Mouse (Mus musculus) neural tube, embryonic 13.5 days (tissue): Measurements from ENCODE around the gene Capn7. TPM values are rescaled to one million over a fixed set of nuclear protein-coding genes. Genes with fewer than 3 reads are reported as not detected.
A peak's percentile ranks its signal among the peaks of the same experiment; 100 is the strongest.

Source experiments
- ATAC-seq: fragments of 200-750 bp; cut with Nextera tagmentation; 2 replicates; pipeline ENCODE4 v1.8.0; 2017; ENCODE audit warnings: low read depth, mild to moderate bottlenecking, moderate TSS enrichment, moderate library complexity
- H3K27ac ChIP-seq: fragments of 300-500 bp; sonication (generic); replicated peaks from 2 replicates; pipeline ENCODE4 v1.5.1; 2015; ENCODE audit warnings: moderate library complexity, mild to moderate bottlenecking, inconsistent platforms
- H3K27me3 ChIP-seq: fragments of 300-500 bp; sonication (generic); 2 replicates; pipeline ENCODE4 v1.6.1; 2015; ENCODE audit warnings: mild to moderate bottlenecking, inconsistent platforms
- H3K36me3 ChIP-seq: fragments of 300-500 bp; sonication (generic); 2 replicates; pipeline ENCODE4 v1.6.1; 2015; ENCODE audit warnings: mild to moderate bottlenecking, inconsistent platforms
- H3K4me1 ChIP-seq: fragments of 300-500 bp; sonication (generic); replicated peaks from 2 replicates; pipeline ENCODE4 v1.6.1; 2015; ENCODE audit warnings: inconsistent platforms
- H3K4me2 ChIP-seq: fragments of 300-500 bp; sonication (generic); 2 replicates; pipeline ENCODE4 v1.6.1; 2015; ENCODE audit warnings: inconsistent platforms, mild to moderate bottlenecking, moderate library complexity
- H3K4me3 ChIP-seq: fragments of 300-500 bp; sonication (generic); 2 replicates; pipeline ENCODE4 v1.5.1; 2015; ENCODE audit warnings: mild to moderate bottlenecking, inconsistent platforms
- H3K9ac ChIP-seq: fragments of 300-500 bp; sonication (generic); 2 replicates; pipeline ENCODE4 v1.6.1; 2015; ENCODE audit warnings: moderate library complexity, mild to moderate bottlenecking, inconsistent platforms
- H3K9me3 ChIP-seq: fragments of 300-500 bp; sonication (generic); 2 replicates; pipeline ENCODE4 v1.6.1; 2016; ENCODE audit warnings: inconsistent platforms
- WGBS: fragments of 180-500 bp; shearing (Covaris S2); methylation state at CpG from one replicate; pipeline ENCODE4 v1.1.7; 2015; 5-methylcytosine and 5-hydroxymethylcytosine counted together
- polyA plus RNA-seq: library from polyadenylated mRNA; unstranded; fragments of >200 nt; fragmentation: Nextera tagmentation; extraction: Ambion mirVana; gene quantifications from 2 replicates; pipeline ENCODE4 v1.2.1, GENCODE M21; 2015

The Capn7 gene
- polyA plus RNA-seq, 1 experiment from 2014 or later: 74.1 TPM

GRCm38 (mm10) chr14:31369377-31369776 lies 32.9 kb downstream of the Capn7 start:
- WGBS: 92% methylated on average over 3 of the region's 3 CpGs
- H3K27me3 ChIP-seq: no peaks in the 10 kb centered on the region
- peaks cover 76% of the 10 kb centered on the region for H3K36me3 ChIP-seq
- no peak for ATAC-seq
- H3K4me3 ChIP-seq: no peak overlapping the region
- no peak overlapping the region for H3K27ac ChIP-seq
- H3K9ac ChIP-seq: no peak overlapping the region
- no peaks in the 10 kb centered on the region for H3K9me3 ChIP-seq
- H3K4me2 ChIP-seq: no peak overlapping the region
- H3K4me1 ChIP-seq: no peaks in the 10 kb centered on the region

DNA sequence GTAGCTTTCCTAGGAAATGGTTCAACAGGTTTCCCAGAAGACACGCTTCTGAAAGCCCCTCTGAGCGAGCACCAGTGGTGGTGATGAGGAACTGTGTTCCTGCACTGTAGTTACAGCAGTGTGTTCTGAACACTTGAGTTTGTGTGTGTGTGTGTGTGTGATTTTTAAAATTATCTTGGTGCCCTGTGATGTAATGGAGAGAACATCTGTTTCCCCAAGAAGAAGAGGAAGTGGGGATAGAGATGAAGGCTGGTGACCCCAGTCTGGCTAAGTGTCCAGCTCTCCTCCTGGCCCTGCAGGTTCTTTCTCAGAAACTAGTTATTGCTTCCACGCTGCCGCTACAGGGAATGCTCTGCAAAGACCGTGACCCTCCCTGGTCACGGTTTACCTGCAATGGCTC lies 38.0 kb downstream of the Capn7 start:
- WGBS: 98% methylated on average over 6 of the region's 6 CpGs
- no peaks in the 10 kb centered on the region for H3K9me3 ChIP-seq
- H3K9ac ChIP-seq: no peak overlapping the region
- no peak for ATAC-seq
- H3K4me1 ChIP-seq: no peaks in the 10 kb centered on the region
- H3K36me3 ChIP-seq: peaks cover 91% of the 10 kb centered on the region
- no peak overlapping the region for H3K27ac ChIP-seq
- H3K27me3 ChIP-seq: no peaks in the 10 kb centered on the region
- no peak overlapping the region for H3K4me2 ChIP-seq
- H3K4me3 ChIP-seq: no peak overlapping the region

- ATAC-seq: no peak
- Histone ChIP-seq H3K4me1 (no peaks in the 10 kb centered on the region), H3K4me2 (no peak overlapping the region), H3K27me3 (no peaks in the 10 kb centered on the region), H3K36me3 (peaks cover 78% of the 10 kb centered on the region), H3K4me3 (no peak overlapping the region), H3K9me3 (no peaks in the 10 kb centered on the region), H3K9ac (no peak overlapping the region), H3K27ac (no peak overlapping the region)
- WGBS: 89% methylated on average over 3 of the region's 3 CpGs
Measured at GRCm38 (mm10) chr14:31376331-31376730, 39.9 kb downstream of the Capn7 start.

DNA sequence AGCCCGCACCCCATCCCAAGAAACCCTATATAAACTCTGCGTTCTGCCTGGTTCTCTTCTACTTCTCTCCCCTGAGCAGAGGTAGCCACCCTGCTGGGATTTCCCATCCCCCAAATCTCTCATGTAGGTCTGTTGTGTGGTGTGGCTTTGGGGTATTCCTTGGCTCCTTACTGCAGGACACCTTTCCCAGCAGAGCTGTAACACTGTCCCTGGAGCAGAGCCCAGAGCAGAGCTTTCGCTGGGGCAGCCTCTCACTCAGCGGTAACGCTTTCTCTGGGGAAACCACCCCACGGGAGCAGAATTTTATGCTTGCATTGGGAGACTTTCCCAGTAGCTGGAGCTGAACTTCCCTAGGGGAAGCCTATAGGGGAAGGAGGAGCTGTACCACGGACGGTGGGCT lies 45.8 kb downstream of the Capn7 start:
- no peak for ATAC-seq
- Histone ChIP-seq H3K36me3 (peaks cover 49% of the 10 kb centered on the region), H3K9me3 (0 out of 2 replicates have a peak, but pooled peaks cover 4% of the 10 kb centered on the region), H3K4me3 (no peak overlapping the region), H3K4me1 (peaks cover 33% of the 10 kb centered on the region), H3K27ac (no peak overlapping the region), H3K27me3 (no peaks in the 10 kb centered on the region), H3K9ac (no peak overlapping the region), H3K4me2 (no peak overlapping the region)
- WGBS: 84% methylated on average over 8 of the region's 8 CpGs

- Histone ChIP-seq H3K9ac (no peak overlapping the region), H3K4me1 (peaks cover 43% of the 10 kb centered on the region), H3K4me2 (no peak overlapping the region), H3K4me3 (no peak overlapping the region), H3K36me3 (peaks cover 42% of the 10 kb centered on the region), H3K9me3 (0 out of 2 replicates have a peak, but pooled peaks cover 4% of the 10 kb centered on the region), H3K27ac (no peak overlapping the region), H3K27me3 (no peaks in the 10 kb centered on the region)
- no peak for ATAC-seq
- 74% methylated on average over 11 of the region's 11 CpGs for WGBS
Measured at GRCm38 (mm10) chr14:31383470-31384050, 47.1 kb downstream of the Capn7 start.

DNA sequence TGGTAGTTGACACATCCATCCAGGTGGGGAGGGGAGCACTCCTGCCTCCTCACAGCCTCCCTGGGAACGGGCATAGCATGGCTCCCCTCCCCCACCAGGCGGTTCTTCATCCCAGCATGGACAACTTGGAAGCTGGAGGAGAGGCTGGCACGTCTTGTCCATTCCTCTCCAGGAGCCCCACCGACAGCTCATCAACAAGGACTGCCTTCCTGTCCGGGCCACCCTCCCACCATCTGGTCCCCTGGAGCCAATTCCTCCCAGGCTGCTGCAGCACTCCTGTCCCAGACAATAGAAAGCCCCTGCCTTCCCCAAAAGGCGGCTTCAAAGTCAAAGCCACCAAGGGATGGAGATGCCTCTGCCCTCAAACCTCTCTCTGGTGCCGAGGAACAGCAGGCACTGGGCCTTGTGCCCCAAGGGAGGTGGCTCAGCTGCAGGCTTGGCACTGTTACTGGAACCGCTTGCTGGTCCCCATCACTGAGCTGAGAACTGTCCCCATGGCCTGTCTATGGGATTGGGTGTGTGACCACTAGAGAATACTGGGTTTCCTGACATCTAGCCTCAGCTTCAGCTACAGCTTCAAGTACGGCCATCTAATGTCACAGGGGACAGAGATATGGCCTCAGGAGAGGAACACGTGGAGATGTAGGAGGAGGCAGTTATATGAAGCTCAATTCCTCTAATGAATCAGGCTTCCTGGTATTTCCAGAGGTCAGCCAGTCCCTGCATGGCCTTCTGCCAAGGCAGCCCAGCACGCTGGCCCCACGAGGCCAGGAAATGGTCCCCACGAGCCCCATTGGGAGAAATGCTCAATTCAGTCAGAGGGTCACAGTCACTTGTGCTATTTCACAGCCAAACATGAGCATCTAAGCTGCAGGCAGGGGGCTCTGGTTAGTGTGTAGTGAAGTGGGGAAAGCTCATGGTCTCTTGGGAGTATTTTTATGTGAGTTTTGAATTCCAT lies 48.2 kb downstream of the Capn7 start:
- no peak for ATAC-seq
- peaks cover 45% of the 10 kb centered on the region for H3K4me1 ChIP-seq
- 0 out of 2 replicates have a peak, but pooled peaks cover 4% of the 10 kb centered on the region for H3K9me3 ChIP-seq
- H3K36me3 ChIP-seq: peaks cover 34% of the 10 kb centered on the region
- no peaks in the 10 kb centered on the region for H3K27me3 ChIP-seq
- H3K9ac ChIP-seq: 0 out of 2 replicates have a peak overlapping the region, but pooled peaks have one; percentile 9
- no peak overlapping the region for H3K4me2 ChIP-seq
- 60% methylated on average over 13 of the region's 13 CpGs for WGBS
- no peak overlapping the region for H3K4me3 ChIP-seq
- peak overlapping the region; percentile 62 for H3K27ac ChIP-seq

- peak overlapping the region; percentile 62; the same call in 1 of the 2 replicates for H3K27ac ChIP-seq
- H3K36me3 ChIP-seq: peaks cover 31% of the 10 kb centered on the region
- no peaks in the 10 kb centered on the region for H3K27me3 ChIP-seq
- H3K9ac ChIP-seq: no peak overlapping the region
- H3K4me2 ChIP-seq: no peak overlapping the region
- 0 out of 2 replicates have a peak, but pooled peaks cover 4% of the 10 kb centered on the region for H3K9me3 ChIP-seq
- no peak for ATAC-seq
- no peak overlapping the region for H3K4me3 ChIP-seq
- H3K4me1 ChIP-seq: peaks cover 52% of the 10 kb centered on the region
- 87% methylated on average over 5 of the region's 5 CpGs for WGBS
Measured at GRCm38 (mm10) chr14:31385406-31385805, 49.0 kb downstream of the Capn7 start.

DNA sequence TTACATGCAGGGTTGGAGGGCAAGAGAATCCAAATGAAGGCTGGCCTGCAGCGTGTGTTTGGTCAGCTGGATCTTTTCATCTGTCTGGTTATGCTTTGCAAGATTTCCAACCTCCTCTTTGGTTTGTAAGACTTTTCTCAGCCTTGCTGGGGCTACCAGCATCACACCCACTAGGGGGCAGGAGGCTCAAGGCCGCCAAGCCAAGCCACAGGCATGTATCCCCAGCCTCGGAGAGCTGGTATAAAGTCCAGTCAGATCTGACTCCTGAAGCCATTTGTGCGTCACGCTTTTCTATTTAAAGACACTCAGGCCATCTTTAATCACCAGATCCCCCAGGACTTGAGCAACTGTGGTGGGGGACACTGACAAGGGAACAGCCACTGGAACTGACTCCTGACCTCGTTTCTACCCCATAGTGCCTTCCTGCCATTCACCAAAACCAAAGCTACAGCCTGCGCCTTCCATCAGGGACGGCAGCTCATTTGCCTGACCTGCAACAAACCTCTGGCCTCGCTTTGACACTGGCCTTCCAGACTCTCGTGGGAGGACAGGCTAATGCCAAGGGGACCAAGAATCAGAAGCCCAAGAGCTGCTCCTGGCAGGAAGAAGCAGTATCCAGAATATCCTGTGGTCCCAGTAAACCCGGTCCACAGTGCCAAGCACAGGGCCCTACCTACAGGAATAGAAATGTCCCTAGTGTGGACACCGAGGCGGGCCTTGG lies 49.7 kb downstream of the Capn7 start:
- no peak overlapping the region for H3K9ac ChIP-seq
- H3K27me3 ChIP-seq: no peaks in the 10 kb centered on the region
- ATAC-seq: no peak
- no peak overlapping the region for H3K4me2 ChIP-seq
- H3K9me3 ChIP-seq: 0 out of 2 replicates have a peak, but pooled peaks cover 4% of the 10 kb centered on the region
- peaks cover 53% of the 10 kb centered on the region for H3K4me1 ChIP-seq
- no peak overlapping the region for H3K27ac ChIP-seq
- 52% methylated on average over 13 of the region's 13 CpGs for WGBS
- peaks cover 29% of the 10 kb centered on the region for H3K36me3 ChIP-seq
- H3K4me3 ChIP-seq: no peak overlapping the region

DNA sequence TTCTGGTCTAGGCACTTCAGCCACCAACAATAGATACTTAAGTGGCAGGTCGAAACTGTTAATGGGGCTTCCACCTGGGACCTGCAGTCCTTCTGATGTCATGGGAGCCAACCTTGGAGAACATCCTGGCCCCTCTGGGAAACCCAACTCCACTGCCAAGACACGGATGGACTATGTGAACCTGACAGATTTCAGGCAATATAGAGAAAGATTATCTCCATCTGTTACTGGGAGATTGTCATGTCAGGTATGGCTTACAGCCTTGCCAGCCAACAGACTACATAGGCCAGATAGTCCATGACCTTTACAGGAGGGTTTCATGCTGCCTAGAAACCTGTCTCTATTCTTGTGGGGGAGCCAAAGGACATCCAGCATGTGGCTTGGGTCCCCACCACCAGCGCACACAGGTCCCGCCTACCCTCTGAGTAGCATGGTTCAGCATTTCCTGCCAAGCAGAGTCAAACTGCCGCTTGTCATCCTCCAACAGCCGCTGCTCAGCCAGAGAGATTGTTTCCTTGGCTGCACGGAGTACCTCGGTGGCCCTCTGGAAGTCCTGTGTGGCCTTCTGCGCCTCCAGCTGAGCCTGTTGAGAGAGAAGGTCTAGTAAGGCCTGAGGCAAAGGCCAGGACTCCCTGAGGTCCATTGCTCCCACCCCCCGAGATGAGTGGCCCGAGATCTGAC lies 51.0 kb downstream of the Capn7 start:
- 81% methylated on average over 11 of the region's 11 CpGs for WGBS
- Histone ChIP-seq H3K27ac (0 out of 2 replicates have a peak overlapping the region, but pooled peaks have one; percentile 57), H3K4me1 (peaks cover 53% of the 10 kb centered on the region), H3K4me2 (no peak overlapping the region), H3K9ac (no peak overlapping the region), H3K27me3 (no peaks in the 10 kb centered on the region), H3K36me3 (peaks cover 25% of the 10 kb centered on the region), H3K4me3 (no peak overlapping the region), H3K9me3 (0 out of 2 replicates have a peak, but pooled peaks cover 3% of the 10 kb centered on the region)
- no peak for ATAC-seq

DNA sequence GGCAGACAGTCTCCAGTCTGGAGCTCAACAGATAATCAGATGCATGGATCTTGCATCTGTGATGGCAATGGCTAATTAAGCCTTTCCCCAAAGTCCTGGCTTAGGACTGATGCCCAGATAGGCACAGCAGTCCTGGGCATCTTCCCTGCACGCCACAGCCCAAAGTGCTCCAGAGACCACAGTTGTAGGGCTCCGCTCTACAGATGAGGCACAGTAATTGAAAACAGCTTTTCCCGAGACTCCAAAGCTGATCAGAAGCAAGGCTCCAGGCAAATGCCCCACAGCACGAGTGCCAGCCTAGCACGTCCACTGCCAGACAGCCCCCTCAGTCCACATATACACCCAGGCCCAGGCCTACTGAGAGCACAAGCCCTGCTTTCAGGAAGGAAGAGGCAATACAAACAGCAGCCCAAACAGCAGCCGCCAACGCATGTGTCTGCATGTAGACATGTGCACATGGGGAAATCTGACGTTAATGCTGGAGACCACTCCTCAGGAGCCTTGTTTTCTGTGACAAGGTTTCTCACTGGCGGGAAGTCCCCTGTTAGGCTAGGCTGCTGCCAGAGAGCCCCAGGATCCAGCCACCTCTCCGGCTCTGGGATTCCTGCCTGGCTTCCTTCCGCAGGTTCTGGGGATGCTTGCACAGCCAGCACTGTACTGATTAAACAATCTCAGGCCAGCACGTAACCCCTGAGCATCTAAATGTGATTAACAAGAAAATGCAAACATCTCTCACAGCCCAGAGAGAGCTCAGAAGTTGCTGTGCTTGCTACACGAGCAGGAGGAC lies 51.8 kb downstream of the Capn7 start:
- H3K4me2 ChIP-seq: no peak overlapping the region
- H3K9ac ChIP-seq: no peak overlapping the region
- H3K4me1 ChIP-seq: peaks cover 53% of the 10 kb centered on the region
- no peak for ATAC-seq
- no peak overlapping the region for H3K4me3 ChIP-seq
- peaks cover 22% of the 10 kb centered on the region for H3K36me3 ChIP-seq
- WGBS: 78% methylated on average over 13 of the region's 13 CpGs
- H3K27me3 ChIP-seq: no peaks in the 10 kb centered on the region
- no peaks in the 10 kb centered on the region for H3K9me3 ChIP-seq
- peak overlapping the region; percentile 57 for H3K27ac ChIP-seq
